Mouse (Mus musculus) brain, embryonic 14.5 days (tissue): Measurements from ENCODE around the gene Trappc10.

Experiments used
- CTCF ChIP-seq: fragments of 200-500 bp; IDR thresholded peaks from 2 replicates; pipeline ENCODE4 v1.5.1; 2012; ENCODE audit warnings: inconsistent platforms, mild to moderate bottlenecking, moderate library complexity, borderline replicate concordance; ENCODE audit not compliant: insufficient read depth, insufficient read length; ENCODE audit errors: extremely low read depth
- POLR2A ChIP-seq: fragments of 200-500 bp; IDR thresholded peaks from 2 replicates; pipeline ENCODE4 v1.6.1; 2012; ENCODE audit warnings: mild to moderate bottlenecking, inconsistent platforms, borderline replicate concordance; ENCODE audit not compliant: poor library complexity, insufficient read depth, insufficient read length, severe bottlenecking; ENCODE audit errors: extremely low read depth

- no peak for TF ChIP-seq POLR2A
- no peak for TF ChIP-seq CTCF
Observed at GRCm38 (mm10) chr10:78185381-78185725, 59.1 kb downstream of the Trappc10 start.
